Mouse (Mus musculus) induced T-regulatory cell, adult 2 months (primary cell): ENCODE data around the gene Lrcol1.

ENCODE experiments used
- DNase-seq: peaks from one replicate; pipeline ENCODE4 v3.0.0-alpha.2; 2012; ENCODE audit warnings: low read depth

Lrcol1 gene

GRCm38 (mm10) chr5:110386371-110387330 is 42.1 kb downstream of the Lrcol1 start:
- DNase-seq, result peak; percentile 45

- DNase-seq, result no peak
Measured at GRCm38 (mm10) chr5:110387332-110387731, 42.8 kb downstream of the Lrcol1 start.

GRCm38 (mm10) chr5:110390631-110391030 is 46.1 kb downstream of the Lrcol1 start:
- DNase-seq, result no peak

GRCm38 (mm10) chr5:110392727-110393126 is 48.2 kb downstream of the Lrcol1 start:
- DNase-seq, result no peak

- DNase-seq, result no peak
Measured at GRCm38 (mm10) chr5:110395006-110395661, 50.6 kb downstream of the Lrcol1 start.

GRCm38 (mm10) chr5:110401101-110401500 is 56.6 kb downstream of the Lrcol1 start:
- DNase-seq, result no peak

GRCm38 (mm10) chr5:110402557-110402956 is 58.0 kb downstream of the Lrcol1 start:
- no peak for DNase-seq

GRCm38 (mm10) chr5:110403931-110404330 is 59.4 kb downstream of the Lrcol1 start:
- no peak for DNase-seq
